Mouse (Mus musculus): ENCODE results near the gene Fbxo6. TPM values are rescaled to one million over a fixed set of nuclear protein-coding genes. Genes with fewer than 3 reads are reported as not detected.
"Not testable (repeated sequence)": the region's sequence is repeated elsewhere in the genome, so short reads cannot be mapped to it uniquely, and the experiment has no call there.

The Fbxo6 gene
- polyA plus RNA-seq (2012; rRNA removed) = 18.1 and 25.3 TPM in 2 replicates

GRCm38 (mm10) chr4:148151267-148152168, at the start of gene Fbxo6:
Fbxo6 (minus strand) TSS chr4:148152140.
- TF ChIP-seq POLR2A (IDR thresholded peaks at IDR 0.05; ENCODE audit: borderline replicate concordance, extremely low read depth, insufficient read depth, insufficient read length, poor library complexity, severe bottlenecking) = peak; percentile 42; the same call in 1 of the 2 replicates
- TF ChIP-seq CTCF (IDR thresholded peaks at IDR 0.05; ENCODE audit: borderline replicate concordance, extremely low read depth, insufficient read depth, insufficient read length) = peak; percentile 75
- peak; percentile 96 for DNase-seq (ENCODE audit: low read depth)

GRCm38 (mm10) chr4:148198721-148199120, 46.8 kb upstream of the Fbxo6 start:
- DNase-seq (ENCODE audit: low read depth) = peak; percentile 52
- TF ChIP-seq CTCF (IDR thresholded peaks at IDR 0.05; ENCODE audit: borderline replicate concordance, extremely low read depth, insufficient read depth, insufficient read length) (no peak), POLR2A (IDR thresholded peaks at IDR 0.05; ENCODE audit: borderline replicate concordance, extremely low read depth, insufficient read depth, insufficient read length, poor library complexity, severe bottlenecking) (no peak)

GRCm38 (mm10) chr4:148194400-148194799, 42.5 kb upstream of the Fbxo6 start:
- no peak for TF ChIP-seq POLR2A (IDR thresholded peaks at IDR 0.05; ENCODE audit: borderline replicate concordance, extremely low read depth, insufficient read depth, insufficient read length, poor library complexity, severe bottlenecking)
- no peak for TF ChIP-seq CTCF (IDR thresholded peaks at IDR 0.05; ENCODE audit: borderline replicate concordance, extremely low read depth, insufficient read depth, insufficient read length)
- DNase-seq (ENCODE audit: low read depth) = no peak

GRCm38 (mm10) chr4:148192707-148193245, 40.8 kb upstream of the Fbxo6 start:
- no peak for TF ChIP-seq POLR2A (IDR thresholded peaks at IDR 0.05; ENCODE audit: borderline replicate concordance, extremely low read depth, insufficient read depth, insufficient read length, poor library complexity, severe bottlenecking)
- TF ChIP-seq CTCF (IDR thresholded peaks at IDR 0.05; ENCODE audit: borderline replicate concordance, extremely low read depth, insufficient read depth, insufficient read length) = no peak
- DNase-seq (ENCODE audit: low read depth) = peak; percentile 47

- DNase-seq (ENCODE audit: low read depth) = not testable (repeated sequence)
These were observed 36.8 kb upstream of the Fbxo6 start for GRCm38 (mm10) chr4:148188767-148189166.

- no peak for DNase-seq (ENCODE audit: low read depth)
- TF ChIP-seq POLR2A (IDR thresholded peaks at IDR 0.05; ENCODE audit: borderline replicate concordance, extremely low read depth, insufficient read depth, insufficient read length, poor library complexity, severe bottlenecking) (no peak), CTCF (IDR thresholded peaks at IDR 0.05; ENCODE audit: borderline replicate concordance, extremely low read depth, insufficient read depth, insufficient read length) (peak; percentile 32; the same call in 1 of the 2 replicates)
These were observed 33.9 kb upstream of the Fbxo6 start for GRCm38 (mm10) chr4:148185819-148186218.

- no peak for DNase-seq (ENCODE audit: low read depth)
- TF ChIP-seq CTCF (IDR thresholded peaks at IDR 0.05; ENCODE audit: borderline replicate concordance, extremely low read depth, insufficient read depth, insufficient read length) (no peak), POLR2A (IDR thresholded peaks at IDR 0.05; ENCODE audit: borderline replicate concordance, extremely low read depth, insufficient read depth, insufficient read length, poor library complexity, severe bottlenecking) (no peak)
These were observed 32.6 kb upstream of the Fbxo6 start for GRCm38 (mm10) chr4:148184564-148184963.

GRCm38 (mm10) chr4:148182363-148182762, 30.4 kb upstream of the Fbxo6 start:
- no peak for TF ChIP-seq POLR2A (IDR thresholded peaks at IDR 0.05; ENCODE audit: borderline replicate concordance, extremely low read depth, insufficient read depth, insufficient read length, poor library complexity, severe bottlenecking)
- TF ChIP-seq CTCF (IDR thresholded peaks at IDR 0.05; ENCODE audit: borderline replicate concordance, extremely low read depth, insufficient read depth, insufficient read length) = no peak
- DNase-seq (ENCODE audit: low read depth) = peak; percentile 74

- no peak for DNase-seq (ENCODE audit: low read depth)
- TF ChIP-seq CTCF (IDR thresholded peaks at IDR 0.05; ENCODE audit: borderline replicate concordance, extremely low read depth, insufficient read depth, insufficient read length) (no peak), POLR2A (IDR thresholded peaks at IDR 0.05; ENCODE audit: borderline replicate concordance, extremely low read depth, insufficient read depth, insufficient read length, poor library complexity, severe bottlenecking) (no peak)
These were observed 29.5 kb upstream of the Fbxo6 start for GRCm38 (mm10) chr4:148181483-148181882.

GRCm38 (mm10) chr4:148177716-148178115, 25.8 kb upstream of the Fbxo6 start:
- TF ChIP-seq CTCF (IDR thresholded peaks at IDR 0.05; ENCODE audit: borderline replicate concordance, extremely low read depth, insufficient read depth, insufficient read length) (no peak), POLR2A (IDR thresholded peaks at IDR 0.05; ENCODE audit: borderline replicate concordance, extremely low read depth, insufficient read depth, insufficient read length, poor library complexity, severe bottlenecking) (no peak)
- no peak for DNase-seq (ENCODE audit: low read depth)

- DNase-seq (ENCODE audit: low read depth) = not testable (repeated sequence)
These were observed 24.7 kb upstream of the Fbxo6 start for GRCm38 (mm10) chr4:148176603-148177002.

GRCm38 (mm10) chr4:148174495-148174862, 22.5 kb upstream of the Fbxo6 start:
- no peak for DNase-seq (ENCODE audit: low read depth)
- TF ChIP-seq POLR2A (IDR thresholded peaks at IDR 0.05; ENCODE audit: borderline replicate concordance, extremely low read depth, insufficient read depth, insufficient read length, poor library complexity, severe bottlenecking) (no peak), CTCF (IDR thresholded peaks at IDR 0.05; ENCODE audit: borderline replicate concordance, extremely low read depth, insufficient read depth, insufficient read length) (peak; percentile 12; the same call in 1 of the 2 replicates)

All from brain, embryonic 14.5 days (tissue).